Mouse (Mus musculus) G1E (cell line): Measurements from ENCODE around the gene Tctex1d2.

Experiments used
- CTCF ChIP-seq: IDR thresholded peaks from 2 replicates; pipeline ENCODE4 v1.5.1; 2012; ENCODE audit warnings: low read depth, low read length, inconsistent platforms, mixed read lengths
- GATA1 ChIP-seq: IDR thresholded peaks from 2 replicates; pipeline ENCODE4 v1.6.1; 2012; ENCODE audit warnings: borderline replicate concordance, low read length, inconsistent platforms, mixed read lengths
- GATA2 ChIP-seq: IDR thresholded peaks from 2 replicates; pipeline ENCODE4 v1.6.1; 2012; ENCODE audit warnings: low read depth, low read length, inconsistent platforms, borderline replicate concordance
- POLR2AphosphoS5 ChIP-seq: IDR thresholded peaks from 2 replicates; pipeline ENCODE4 v1.6.1; 2012; ENCODE audit warnings: low read depth, low read length, inconsistent platforms; ENCODE audit not compliant: insufficient replicate concordance
- TAL1 ChIP-seq: conservative IDR thresholded peaks from 2 replicates; pipeline ENCODE4 v1.6.1; 2012; ENCODE audit warnings: low read depth, low read length, inconsistent platforms, mixed read lengths

DNA sequence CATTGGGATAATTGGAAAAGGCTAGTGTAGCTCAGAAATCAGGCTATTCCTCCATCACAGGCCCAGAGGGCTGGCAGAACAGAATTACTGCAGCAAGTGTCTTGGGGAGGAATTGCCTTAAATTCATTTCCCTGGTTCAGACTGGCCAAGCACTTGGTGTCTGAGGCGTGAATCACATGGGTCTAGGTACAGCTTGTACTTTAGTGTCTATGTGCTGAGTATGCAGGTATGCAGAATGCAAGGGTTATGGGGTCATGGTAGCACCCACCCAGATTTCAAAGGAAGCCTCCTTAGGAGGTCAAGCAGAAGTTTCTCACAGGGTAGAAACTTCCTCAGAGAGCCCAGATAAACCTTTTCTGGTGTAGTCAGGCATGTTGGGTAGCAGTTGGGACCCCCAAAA lies 26.1 kb downstream of the Tctex1d2 start:
- no peak for TF ChIP-seq POLR2AphosphoS5
- no peak for TF ChIP-seq CTCF
- TF ChIP-seq GATA1: no peak
- no peak for TF ChIP-seq TAL1
- TF ChIP-seq GATA2: no peak
